Mouse (Mus musculus) retina, postnatal 1 day (tissue): Measurements from ENCODE around the gene Rita1.

Source experiments
- DNase-seq: peaks from one replicate; pipeline ENCODE4 v3.0.0-alpha.2; 2012

Rita1 gene

GRCm38 (mm10) chr5:120612442-120612821 is at the start of gene Rita1, which contains the start of gene Ddx54:
Rita1 (minus strand) TSS chr5:120612589.
Ddx54 (plus strand) TSS chr5:120612739.
- DNase-seq = peak; percentile 98

DNA sequence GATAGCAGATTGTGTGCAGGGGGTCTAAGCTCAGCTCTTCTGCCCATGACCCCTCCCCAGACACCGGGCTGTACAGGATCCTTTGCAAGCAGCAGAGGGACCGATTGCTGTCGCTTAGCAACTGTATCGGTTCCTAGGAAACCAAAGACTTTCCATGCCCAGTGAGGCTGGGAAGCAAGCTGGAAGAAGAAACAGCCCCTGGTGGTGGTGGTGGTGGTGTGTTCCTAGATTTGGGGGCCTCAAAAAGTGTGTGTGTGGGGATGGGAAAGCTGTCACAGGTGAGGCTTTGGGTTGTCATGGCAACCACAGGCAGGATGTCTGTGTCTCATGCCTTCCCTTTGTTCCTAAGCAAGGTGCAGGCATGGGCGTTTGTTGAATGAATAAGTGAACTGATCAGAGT is 48.4 kb upstream of the Rita1 start:
- DNase-seq = peak; percentile 50

DNA sequence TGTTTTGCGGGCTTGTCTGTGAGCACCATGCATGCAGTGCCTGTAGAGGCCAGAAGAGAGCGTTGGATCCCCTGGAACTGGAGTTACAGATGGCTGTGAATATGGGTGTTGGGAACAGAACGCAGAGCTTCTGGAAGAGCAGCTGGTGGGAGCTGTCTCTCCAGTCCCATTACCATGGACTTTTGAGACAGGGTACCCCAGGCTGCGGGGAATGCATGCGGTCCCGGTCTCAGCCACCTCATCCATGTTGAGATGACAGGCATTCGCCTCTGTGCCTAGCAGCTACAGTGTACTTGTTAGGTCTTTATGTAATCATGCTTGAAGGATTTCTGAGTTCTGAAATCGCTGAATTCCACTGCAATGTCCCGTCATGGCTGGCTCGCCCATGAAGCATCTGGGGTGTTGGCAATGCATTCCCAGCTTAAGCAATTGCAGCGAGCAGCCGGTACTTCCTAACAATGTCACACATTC is 43.9 kb upstream of the Rita1 start:
- DNase-seq = no peak

DNA sequence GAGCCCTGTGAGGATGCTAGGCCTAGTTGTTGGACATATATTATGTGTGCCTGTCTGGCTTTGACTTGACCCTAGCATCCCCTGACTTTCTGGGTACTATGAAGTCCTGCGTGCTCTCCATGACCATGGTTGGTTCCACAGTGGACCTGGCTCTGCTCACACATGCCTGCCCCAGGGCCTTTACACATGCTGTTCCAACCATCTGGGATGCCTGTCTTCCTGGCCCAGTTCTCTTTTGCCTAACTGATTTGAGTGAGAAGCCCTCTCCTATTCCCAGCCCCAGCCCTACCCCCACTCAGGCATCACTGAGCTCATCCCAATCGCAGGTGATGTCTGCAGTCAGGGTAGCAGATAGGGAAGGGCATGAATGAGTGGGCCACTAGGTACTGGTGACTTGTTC is 41.5 kb upstream of the Rita1 start:
- DNase-seq = no peak

GRCm38 (mm10) chr5:120652915-120653701 is 40.7 kb upstream of the Rita1 start:
- no peak for DNase-seq

GRCm38 (mm10) chr5:120651230-120651629 is 38.8 kb upstream of the Rita1 start:
- DNase-seq = no peak

- no peak for DNase-seq
Observed at GRCm38 (mm10) chr5:120649938-120650337, 37.5 kb upstream of the Rita1 start.

- DNase-seq = no peak
Observed at GRCm38 (mm10) chr5:120649374-120649933, 37.1 kb upstream of the Rita1 start.

- DNase-seq = peak; percentile 77
Observed at GRCm38 (mm10) chr5:120648569-120649373, 36.4 kb upstream of the Rita1 start, which contains the start of gene Rasal1. Rasal1 (plus strand) TSS chr5:120648812.

GRCm38 (mm10) chr5:120647814-120648491 is 35.6 kb upstream of the Rita1 start:
- DNase-seq = no peak

- no peak for DNase-seq
Observed at GRCm38 (mm10) chr5:120647361-120647760, 35.0 kb upstream of the Rita1 start.

GRCm38 (mm10) chr5:120645851-120646250 is 33.5 kb upstream of the Rita1 start:
- DNase-seq = no peak

- no peak for DNase-seq
Observed at GRCm38 (mm10) chr5:120644227-120644626, 31.8 kb upstream of the Rita1 start.

DNA sequence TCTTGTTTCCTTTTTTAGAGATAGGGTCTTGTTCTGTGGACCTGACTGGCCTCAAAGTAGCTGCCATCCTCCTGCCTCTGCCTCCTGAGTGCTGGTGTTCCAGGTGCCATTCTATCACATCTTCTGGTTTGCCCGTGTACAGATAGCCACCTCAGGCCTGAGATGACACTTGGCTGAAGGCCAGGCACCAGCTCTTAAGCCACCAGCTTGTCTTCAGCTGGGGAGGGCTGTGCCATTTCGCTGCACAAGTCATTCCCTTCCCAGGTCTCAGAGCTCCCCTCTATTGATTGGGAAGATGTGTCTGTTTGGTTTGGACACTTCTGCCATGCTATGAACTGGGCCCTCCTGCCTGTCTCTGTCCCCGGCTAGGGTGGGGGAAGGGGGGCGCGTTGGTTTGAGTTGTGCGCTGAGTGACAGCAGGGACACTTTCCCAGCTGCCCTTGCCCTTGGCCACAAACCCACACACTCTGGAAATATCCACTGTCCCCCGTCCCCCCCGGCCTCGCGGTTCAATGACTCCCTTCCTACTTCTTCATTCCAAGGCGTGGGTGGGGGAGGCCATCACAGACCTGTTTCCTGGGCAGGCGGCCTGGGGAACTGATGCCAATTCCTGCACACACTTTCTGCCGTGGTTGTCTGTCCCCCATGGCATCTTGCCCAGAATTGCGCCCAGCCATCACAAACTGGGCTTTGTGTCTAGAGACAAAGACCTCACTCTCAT is 31.1 kb upstream of the Rita1 start:
- peak; percentile 50 for DNase-seq

DNA sequence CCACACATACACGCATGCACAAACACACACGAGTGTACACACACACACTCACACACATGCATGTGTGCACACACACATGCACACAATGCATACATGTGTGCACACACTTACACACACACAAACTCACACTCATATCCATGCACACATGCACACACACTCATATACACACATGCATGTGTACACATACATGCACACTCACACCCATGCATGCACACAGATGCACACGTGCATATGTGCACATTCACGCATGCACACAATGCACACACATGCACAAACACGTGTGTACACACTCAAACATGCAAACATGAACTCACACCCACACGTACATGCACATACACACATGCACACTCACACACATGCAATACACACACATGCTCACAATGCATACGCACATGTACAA is 27.7 kb upstream of the Rita1 start:
- no peak for DNase-seq

DNA sequence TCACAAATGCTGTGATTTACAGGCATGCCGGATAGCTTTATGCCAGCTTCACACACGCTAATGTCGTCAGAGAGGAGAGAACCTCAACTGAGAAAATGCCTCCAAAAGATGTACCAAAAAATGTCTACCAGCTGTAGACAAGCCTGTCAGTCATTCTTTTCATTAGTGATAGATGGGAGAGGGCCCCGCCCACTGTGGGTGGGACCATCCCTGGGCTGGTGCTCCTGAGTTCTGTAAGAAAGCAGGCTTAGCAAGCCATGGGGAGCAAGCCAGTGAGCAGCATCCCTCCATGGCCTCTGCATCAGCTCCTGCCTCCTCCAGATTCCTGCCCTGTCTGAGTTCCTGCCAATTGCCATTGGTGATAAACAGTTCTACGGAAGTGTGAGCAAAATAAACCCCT is 23.2 kb upstream of the Rita1 start:
- DNase-seq = no peak

- no peak for DNase-seq
Observed at GRCm38 (mm10) chr5:120634860-120635259, 22.5 kb upstream of the Rita1 start.

DNA sequence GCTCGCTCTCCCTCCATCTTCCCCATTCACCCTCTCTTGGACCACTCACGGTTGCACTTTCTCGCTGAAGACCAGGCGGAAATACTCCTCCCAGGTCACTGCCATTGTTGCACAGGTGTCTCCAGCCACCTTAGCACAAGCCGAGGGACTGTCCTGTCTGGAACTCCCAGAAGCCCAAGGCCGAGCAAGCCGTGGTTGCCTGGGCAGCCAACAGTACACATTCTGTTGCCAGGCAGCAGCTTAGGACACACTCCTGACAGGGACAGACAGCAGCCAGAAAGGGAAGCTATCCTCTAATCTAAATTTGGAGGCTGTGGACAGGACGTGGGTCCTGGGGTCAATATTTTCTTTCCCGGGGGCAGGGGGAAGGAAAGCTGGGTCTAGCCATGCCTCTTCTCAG is 21.7 kb upstream of the Rita1 start, which contains the start of gene Cfap73:
Gene Cfap73, minus strand, starts transcription at position 105 of the 400 bp plus-strand sequence.
- DNase-seq = peak; percentile 25

DNA sequence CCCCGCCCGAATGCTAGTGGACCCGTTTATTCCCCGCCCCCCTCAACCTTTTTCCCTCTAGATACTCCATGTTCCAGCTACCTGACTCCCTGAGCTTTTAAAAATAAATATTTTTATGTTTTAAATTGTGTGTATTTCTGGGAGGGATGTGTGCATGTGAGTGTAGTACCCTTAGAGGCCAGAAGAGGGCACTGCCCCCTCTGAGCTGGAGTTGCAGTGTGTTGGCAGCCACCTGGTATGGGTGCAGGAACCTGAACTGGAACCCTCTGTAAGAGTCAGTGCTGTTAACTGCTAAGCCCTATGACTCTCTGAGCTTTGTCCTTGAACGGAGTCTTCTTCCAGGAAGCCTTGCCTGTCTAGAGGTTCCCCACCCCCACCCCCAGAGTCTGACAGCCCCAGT is 19.5 kb upstream of the Rita1 start:
- no peak for DNase-seq

DNA sequence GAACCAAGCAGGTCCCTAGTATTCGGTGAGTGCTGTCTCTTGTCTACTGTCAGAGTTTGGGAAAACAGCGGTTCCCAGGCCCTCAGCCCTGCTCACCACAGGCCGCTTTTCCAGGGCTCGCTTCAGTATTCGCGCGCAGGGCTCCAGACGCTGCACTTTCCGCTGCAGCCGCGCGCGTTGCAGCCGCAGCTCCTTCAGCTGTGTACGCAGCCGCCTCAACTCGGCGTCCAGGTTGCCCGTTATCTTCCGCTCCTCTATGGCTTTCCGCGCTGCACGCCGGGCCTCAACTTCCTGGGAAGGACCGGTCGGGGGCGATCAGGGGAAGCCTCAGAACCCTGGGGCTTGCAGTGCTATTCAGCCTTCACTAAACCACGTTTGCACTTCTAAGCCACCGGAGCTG is 18.7 kb upstream of the Rita1 start:
- DNase-seq = peak; percentile 37

- peak; percentile 62 for DNase-seq
Observed at GRCm38 (mm10) chr5:120628624-120629023, 16.2 kb upstream of the Rita1 start.
